Mouse (Mus musculus): Measurements from ENCODE around the gene Mfsd1. TPM values are rescaled to one million over a fixed set of nuclear protein-coding genes. Genes with fewer than 3 reads are reported as not detected.

The Mfsd1 gene
- polyA plus RNA-seq, 1 experiment from 2014 or later: 34.9 TPM

GRCm38 (mm10) chr3:67587430-67587829, 4.9 kb downstream of the Mfsd1 start:
- no peak for ATAC-seq
- no peaks in the 10 kb centered on the region for H3K9me3 ChIP-seq (ENCODE audit: control insufficient read depth, low read length)
- H3K9ac ChIP-seq (ENCODE audit: low read depth, low read length): no peak overlapping the region
- peaks cover 25% of the 10 kb centered on the region for H3K36me3 ChIP-seq (ENCODE audit: control insufficient read depth, insufficient read depth, low read length)
- no peak overlapping the region for H3K27ac ChIP-seq (ENCODE audit: low read depth, low read length)
- H3K4me1 ChIP-seq (ENCODE audit: control insufficient read depth, insufficient read depth, low read depth, low read length): peaks cover 10% of the 10 kb centered on the region
- no peak overlapping the region for H3K4me2 ChIP-seq (ENCODE audit: low read length)
- no peaks in the 10 kb centered on the region for H3K27me3 ChIP-seq (replicated peaks; ENCODE audit: control insufficient read depth, insufficient read depth, low read length)
- 88% methylated on average over 9 of the region's 9 CpGs for WGBS
- no peak overlapping the region for H3K4me3 ChIP-seq (ENCODE audit: low read length)

DNA sequence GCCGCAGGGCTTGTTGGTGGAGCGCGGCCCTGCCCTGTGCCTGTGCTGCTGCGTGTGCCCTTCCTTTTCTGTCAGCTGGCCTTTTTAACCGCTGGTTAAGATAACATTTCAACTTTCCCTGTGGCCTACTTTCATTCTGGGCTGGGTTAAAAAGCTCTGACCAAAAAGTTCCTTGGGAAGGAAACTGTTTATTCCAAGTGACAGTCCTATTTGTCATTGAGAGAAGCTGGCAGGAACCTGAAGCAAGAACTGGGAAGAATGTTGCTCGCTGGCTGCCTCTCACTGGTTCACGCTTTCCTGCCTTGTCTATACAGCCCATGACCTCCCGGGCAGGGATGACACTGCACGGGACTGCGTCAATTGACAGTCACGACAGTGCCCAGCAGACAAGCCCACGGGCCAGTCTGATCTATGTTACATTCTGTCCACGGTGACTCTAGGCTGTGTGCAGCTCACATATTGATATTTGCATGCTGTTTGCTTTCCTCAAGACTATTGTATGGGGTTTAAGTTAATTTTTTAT, 19.1 kb downstream of the Mfsd1 start:
- ATAC-seq: no peak
- H3K4me2 ChIP-seq (ENCODE audit: low read length): no peak overlapping the region
- H3K27ac ChIP-seq (ENCODE audit: low read depth, low read length): no peak overlapping the region
- no peak overlapping the region for H3K4me3 ChIP-seq (ENCODE audit: low read length)
- peaks cover 13% of the 10 kb centered on the region for H3K36me3 ChIP-seq (ENCODE audit: control insufficient read depth, insufficient read depth, low read length)
- no peaks in the 10 kb centered on the region for H3K27me3 ChIP-seq (replicated peaks; ENCODE audit: control insufficient read depth, insufficient read depth, low read length)
- no peaks in the 10 kb centered on the region for H3K4me1 ChIP-seq (ENCODE audit: control insufficient read depth, insufficient read depth, low read depth, low read length)
- 94% methylated on average over 13 of the region's 13 CpGs for WGBS
- no peak overlapping the region for H3K9ac ChIP-seq (ENCODE audit: low read depth, low read length)
- no peaks in the 10 kb centered on the region for H3K9me3 ChIP-seq (ENCODE audit: control insufficient read depth, low read length)

- no peak overlapping the region for H3K4me2 ChIP-seq (ENCODE audit: low read length)
- H3K4me3 ChIP-seq (ENCODE audit: low read length): no peak overlapping the region
- H3K9ac ChIP-seq (ENCODE audit: low read depth, low read length): no peak overlapping the region
- no peaks in the 10 kb centered on the region for H3K9me3 ChIP-seq (ENCODE audit: control insufficient read depth, low read length)
- no peak for ATAC-seq
- H3K36me3 ChIP-seq (ENCODE audit: control insufficient read depth, insufficient read depth, low read length): no peaks in the 10 kb centered on the region
- H3K4me1 ChIP-seq (ENCODE audit: control insufficient read depth, insufficient read depth, low read depth, low read length): no peaks in the 10 kb centered on the region
- H3K27me3 ChIP-seq (replicated peaks; ENCODE audit: control insufficient read depth, insufficient read depth, low read length): no peaks in the 10 kb centered on the region
- H3K27ac ChIP-seq (ENCODE audit: low read depth, low read length): no peak overlapping the region
Observed at GRCm38 (mm10) chr3:67618222-67618621, 35.7 kb downstream of the Mfsd1 start.

- no peak overlapping the region for H3K4me2 ChIP-seq (ENCODE audit: low read length)
- WGBS: 85% methylated on average over 1 of the region's 1 CpGs
- H3K27me3 ChIP-seq (replicated peaks; ENCODE audit: control insufficient read depth, insufficient read depth, low read length): no peaks in the 10 kb centered on the region
- no peaks in the 10 kb centered on the region for H3K9me3 ChIP-seq (ENCODE audit: control insufficient read depth, low read length)
- no peak overlapping the region for H3K4me3 ChIP-seq (ENCODE audit: low read length)
- no peaks in the 10 kb centered on the region for H3K4me1 ChIP-seq (ENCODE audit: control insufficient read depth, insufficient read depth, low read depth, low read length)
- no peak overlapping the region for H3K27ac ChIP-seq (ENCODE audit: low read depth, low read length)
- no peak overlapping the region for H3K9ac ChIP-seq (ENCODE audit: low read depth, low read length)
- ATAC-seq: peak; percentile 81
- no peaks in the 10 kb centered on the region for H3K36me3 ChIP-seq (ENCODE audit: control insufficient read depth, insufficient read depth, low read length)
Observed at GRCm38 (mm10) chr3:67624629-67625028, 42.1 kb downstream of the Mfsd1 start.

DNA sequence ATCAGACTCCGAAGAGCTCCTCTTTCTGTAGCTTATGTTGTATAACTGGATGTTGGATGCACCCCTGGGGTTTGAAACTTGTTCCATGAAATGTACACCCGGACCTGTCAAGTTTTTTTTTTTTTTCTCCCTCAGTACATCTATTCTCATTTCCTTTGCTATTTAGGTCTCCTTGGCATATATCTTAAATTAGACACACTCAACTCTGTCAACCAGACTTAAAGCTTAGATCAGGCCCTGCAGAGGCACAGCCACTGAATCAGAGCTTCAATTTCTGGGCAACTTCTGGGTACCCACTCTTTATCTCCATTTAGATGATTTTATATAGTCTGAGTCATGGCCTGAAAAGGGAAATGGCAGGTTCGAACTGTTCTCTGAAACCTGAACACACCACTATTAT, 60.6 kb downstream of the Mfsd1 start:
- no peak overlapping the region for H3K4me3 ChIP-seq (ENCODE audit: low read length)
- no peaks in the 10 kb centered on the region for H3K36me3 ChIP-seq (ENCODE audit: control insufficient read depth, insufficient read depth, low read length)
- H3K9ac ChIP-seq (ENCODE audit: low read depth, low read length): no peak overlapping the region
- ATAC-seq: no peak
- no peak overlapping the region for H3K4me2 ChIP-seq (ENCODE audit: low read length)
- no peaks in the 10 kb centered on the region for H3K4me1 ChIP-seq (ENCODE audit: control insufficient read depth, insufficient read depth, low read depth, low read length)
- no peaks in the 10 kb centered on the region for H3K9me3 ChIP-seq (ENCODE audit: control insufficient read depth, low read length)
- H3K27me3 ChIP-seq (replicated peaks; ENCODE audit: control insufficient read depth, insufficient read depth, low read length): no peaks in the 10 kb centered on the region
- 91% methylated on average over 3 of the region's 3 CpGs for WGBS
- no peak overlapping the region for H3K27ac ChIP-seq (ENCODE audit: low read depth, low read length)

GRCm38 (mm10) chr3:67645640-67646466, 63.3 kb downstream of the Mfsd1 start:
- no peak overlapping the region for H3K4me2 ChIP-seq (ENCODE audit: low read length)
- no peak for ATAC-seq
- H3K36me3 ChIP-seq (ENCODE audit: control insufficient read depth, insufficient read depth, low read length): no peaks in the 10 kb centered on the region
- H3K4me3 ChIP-seq (ENCODE audit: low read length): no peak overlapping the region
- no peak overlapping the region for H3K27ac ChIP-seq (ENCODE audit: low read depth, low read length)
- whole genome bisulfite sequencing: 23% methylated on average over 7 of the region's 7 CpGs
- no peaks in the 10 kb centered on the region for H3K9me3 ChIP-seq (ENCODE audit: control insufficient read depth, low read length)
- H3K27me3 ChIP-seq (replicated peaks; ENCODE audit: control insufficient read depth, insufficient read depth, low read length): no peaks in the 10 kb centered on the region
- H3K4me1 ChIP-seq (ENCODE audit: control insufficient read depth, insufficient read depth, low read depth, low read length): no peaks in the 10 kb centered on the region
- no peak overlapping the region for H3K9ac ChIP-seq (ENCODE audit: low read depth, low read length)

Other genes starting within 250 kb of the Mfsd1 start
- 35.2 and 35.8 TPM in 2 replicates for gene Mlf1, start 208.6 kb upstream of the Mfsd1 start, polyA plus RNA-seq (2015; fragmentation: Nextera tagmentation; extraction: Ambion mirVana)
- gene Gm17402, start 207.6 kb upstream of the Mfsd1 start, polyA plus RNA-seq (2015; fragmentation: Nextera tagmentation; extraction: Ambion mirVana): not detected in 2 replicates
- 34.0 and 35.0 TPM in 2 replicates for gene Gfm1, start 152.6 kb upstream of the Mfsd1 start, polyA plus RNA-seq (2015; fragmentation: Nextera tagmentation; extraction: Ambion mirVana)
- 189 and 198 TPM in 2 replicates for gene Lxn, start 118.8 kb upstream of the Mfsd1 start, polyA plus RNA-seq (2015; fragmentation: Nextera tagmentation; extraction: Ambion mirVana)
- 2.4 and 2.7 TPM in 2 replicates for gene Rarres1, start 67.2 kb upstream of the Mfsd1 start, polyA plus RNA-seq (2015; fragmentation: Nextera tagmentation; extraction: Ambion mirVana)

All from hindbrain, embryonic 16.5 days (tissue).